17 mouse cellular contexts compared by ENCODE assay signal in the genomic region with DNA sequence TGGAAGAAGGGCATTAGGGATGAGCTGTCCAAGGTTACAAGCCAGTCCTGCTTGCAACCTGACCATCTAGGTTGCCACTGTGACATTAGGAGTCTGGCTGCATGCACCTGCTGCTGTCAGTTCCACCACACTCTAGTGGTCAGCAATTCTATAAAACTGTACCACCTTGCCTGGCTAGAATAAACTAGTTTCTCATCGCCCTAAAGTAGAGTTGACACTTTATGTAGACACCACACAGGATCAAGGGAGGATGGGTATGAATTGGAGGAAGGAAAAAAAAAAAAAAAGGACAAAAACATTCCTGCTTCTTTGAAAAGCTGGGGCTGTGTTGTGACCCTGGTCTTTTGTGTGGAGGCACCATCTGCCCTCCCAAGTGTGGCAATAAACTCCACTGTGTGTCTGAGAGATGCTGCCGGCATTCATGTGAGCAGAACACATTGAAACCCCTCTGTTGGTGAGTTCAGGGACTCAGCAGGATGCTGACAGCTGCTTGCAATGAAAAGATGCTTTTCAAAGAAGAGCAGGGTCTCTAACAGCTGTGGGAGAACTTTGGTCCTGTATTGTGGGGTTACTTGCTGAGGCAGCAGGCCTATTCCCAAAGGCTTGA. TPM values are rescaled to one million over a fixed set of nuclear protein-coding genes. Genes with fewer than 3 reads are reported as not detected.
DNase-seq lines count a peak whose midpoint lies in the region; ATAC-seq lines count a peak whose summit lies in the region.
"Had no signal": no experiment of that assay in that cellular context is flagged by ENCODE, and none has a peak within 500 bp of the region (broad histone marks: within the 10 kb centered on the region; RNA-seq: fewer than 3 reads in every experiment).

No protein-coding gene starts in this region.

- no peak overlapping the region for H3K4me3 ChIP-seq in hindbrain, embryonic 11.5 days (ENCODE audit: low read depth, low read length)
- H3K4me3 ChIP-seq in hindbrain, embryonic 16.5 days (ENCODE audit: low read length) = no peak overlapping the region
- H3K4me3 ChIP-seq in liver, embryonic 16.5 days (ENCODE audit: low read depth, low read length) = no peak overlapping the region
- H3K4me3 ChIP-seq in neural tube, embryonic 14.5 days (ENCODE audit: low read depth, low read length) = no peak overlapping the region
- H3K4me3 ChIP-seq: heart, embryonic 15.5 days; limb, embryonic 13.5 days had no signal

- 20% methylated on average over 2 of the region's 2 CpGs for WGBS in hindbrain, embryonic 11.5 days
- 13% methylated on average over 2 of the region's 2 CpGs for WGBS in hindbrain, embryonic 16.5 days
- 76% methylated on average over 2 of the region's 2 CpGs for WGBS in liver, embryonic 16.5 days (ENCODE audit: insufficient replicate concordance)
- 2% methylated on average over 2 of the region's 2 CpGs for WGBS in neural tube, embryonic 14.5 days

- H3K27ac ChIP-seq in hindbrain, embryonic 11.5 days (ENCODE audit: low read depth, low read length) = 0 out of 2 replicates have a peak overlapping the region, but pooled peaks have one; percentile 18
- no peak overlapping the region for H3K27ac ChIP-seq in hindbrain, embryonic 16.5 days (ENCODE audit: low read depth, low read length)
- peak overlapping the region; percentile 72 for H3K27ac ChIP-seq in liver, embryonic 16.5 days (ENCODE audit: low read length)
- H3K27ac ChIP-seq in neural tube, embryonic 14.5 days (ENCODE audit: low read depth, low read length) = peak overlapping the region; percentile 22; the same call in 1 of the 2 replicates
- H3K27ac ChIP-seq: heart, embryonic 15.5 days; limb, embryonic 13.5 days; macrophage had no signal

- H3K9me3 ChIP-seq in hindbrain, embryonic 11.5 days (ENCODE audit: control insufficient read depth, low read length) = no peaks in the 10 kb centered on the region
- H3K9me3 ChIP-seq in hindbrain, embryonic 16.5 days (ENCODE audit: control insufficient read depth, low read length) = no peaks in the 10 kb centered on the region
- H3K9me3 ChIP-seq in liver, embryonic 16.5 days (replicated peaks; ENCODE audit: control insufficient read depth, low read length) = no peaks in the 10 kb centered on the region
- H3K9me3 ChIP-seq in neural tube, embryonic 14.5 days (ENCODE audit: control insufficient read depth, low read length) = no peaks in the 10 kb centered on the region
- H3K9me3 ChIP-seq: heart, embryonic 15.5 days; limb, embryonic 13.5 days had no signal

- H3K4me2 ChIP-seq in hindbrain, embryonic 11.5 days (replicated peaks; ENCODE audit: low read depth, low read length) = no peak overlapping the region
- H3K4me2 ChIP-seq in hindbrain, embryonic 16.5 days (ENCODE audit: low read length) = no peak overlapping the region
- peak overlapping the region; percentile 1; the same call in 1 of the 2 replicates for H3K4me2 ChIP-seq in liver, embryonic 16.5 days (ENCODE audit: low read depth, low read length)
- H3K4me2 ChIP-seq in neural tube, embryonic 14.5 days (ENCODE audit: low read depth, low read length) = no peak overlapping the region
- H3K4me2 ChIP-seq: heart, embryonic 15.5 days; limb, embryonic 13.5 days had no signal

- peak; percentile 90 for ATAC-seq in hindbrain, embryonic 11.5 days (ENCODE audit: low FRiP score)
- no peak for ATAC-seq in hindbrain, embryonic 16.5 days
- ATAC-seq in liver, embryonic 16.5 days (ENCODE audit: low read depth) = no peak
- peak; percentile 41; the same call in 1 of the 2 replicates for ATAC-seq in neural tube, embryonic 14.5 days (ENCODE audit: low read depth)

- no peaks in the 10 kb centered on the region for H3K4me1 ChIP-seq in hindbrain, embryonic 11.5 days (replicated peaks; ENCODE audit: control insufficient read depth, insufficient read depth, low read length)
- no peaks in the 10 kb centered on the region for H3K4me1 ChIP-seq in hindbrain, embryonic 16.5 days (ENCODE audit: control insufficient read depth, insufficient read depth, low read depth, low read length)
- peaks cover 35% of the 10 kb centered on the region for H3K4me1 ChIP-seq in liver, embryonic 16.5 days (ENCODE audit: control insufficient read depth, low read depth, low read length)
- H3K4me1 ChIP-seq in neural tube, embryonic 14.5 days (ENCODE audit: control insufficient read depth, insufficient read depth, low read length) = no peaks in the 10 kb centered on the region
- H3K4me1 ChIP-seq: heart, embryonic 15.5 days; limb, embryonic 13.5 days had no signal

- peak; percentile 57 for DNase-seq in hindbrain, embryonic 11.5 days (ENCODE audit: low spot score)
- peak; percentile 35 for DNase-seq in embryo, embryonic 9.5 days (ENCODE audit: extremely low spot score)
- no peak for DNase-seq in layer of hippocampus, adult 9-11 months
- DNase-seq in adrenal gland, postnatal 36 days = no peak
- DNase-seq in layer of hippocampus, postnatal 36 days = no peak
- DNase-seq: adrenal gland, postnatal 14 days; B cell, adult 2 months; cerebellum, adult 2 months; kidney, adult 9 months had no signal

- no peaks in the 10 kb centered on the region for H3K36me3 ChIP-seq in hindbrain, embryonic 11.5 days (ENCODE audit: control insufficient read depth, insufficient read depth, low read length)
- no peaks in the 10 kb centered on the region for H3K36me3 ChIP-seq in hindbrain, embryonic 16.5 days (ENCODE audit: control insufficient read depth, insufficient read depth, low read length)
- H3K36me3 ChIP-seq in liver, embryonic 16.5 days (ENCODE audit: control insufficient read depth, insufficient read depth) = no peaks in the 10 kb centered on the region
- no peaks in the 10 kb centered on the region for H3K36me3 ChIP-seq in neural tube, embryonic 14.5 days (ENCODE audit: control insufficient read depth, insufficient read depth, low read length)
- H3K36me3 ChIP-seq: heart, embryonic 15.5 days; limb, embryonic 13.5 days had no signal

- H3K9ac ChIP-seq in hindbrain, embryonic 11.5 days (ENCODE audit: low read depth, low read length) = no peak overlapping the region
- H3K9ac ChIP-seq in hindbrain, embryonic 16.5 days (ENCODE audit: low read depth, low read length) = no peak overlapping the region
- H3K9ac ChIP-seq in liver, embryonic 16.5 days (ENCODE audit: low read depth, low read length) = no peak overlapping the region; the same call in 1 of the 2 replicates
- H3K9ac ChIP-seq in neural tube, embryonic 14.5 days (replicated peaks; ENCODE audit: low read depth, low read length) = no peak overlapping the region
- H3K9ac ChIP-seq: heart, embryonic 15.5 days; limb, embryonic 13.5 days had no signal

- H3K27me3 ChIP-seq in hindbrain, embryonic 11.5 days (ENCODE audit: control insufficient read depth, insufficient read depth, low read length) = no peaks in the 10 kb centered on the region
- H3K27me3 ChIP-seq in hindbrain, embryonic 16.5 days (replicated peaks; ENCODE audit: control insufficient read depth, insufficient read depth, low read length) = no peaks in the 10 kb centered on the region
- no peaks in the 10 kb centered on the region for H3K27me3 ChIP-seq in liver, embryonic 16.5 days (ENCODE audit: control insufficient read depth, insufficient read depth, low read depth, low read length)
- no peaks in the 10 kb centered on the region for H3K27me3 ChIP-seq in neural tube, embryonic 14.5 days (ENCODE audit: control insufficient read depth, insufficient read depth, low read length)
- H3K27me3 ChIP-seq: heart, embryonic 15.5 days; limb, embryonic 13.5 days had no signal

RNA-seq across cellular contexts. Expression of a gene that starts 14.7 kb away (rescaled TPM):
- polyA plus RNA-seq in hindbrain, embryonic 11.5 days (2014; fragmentation: Nextera tagmentation; extraction: Ambion mirVana) = 127 and 147 TPM in 2 replicates
- 237 and 243 TPM in 2 replicates for polyA plus RNA-seq in hindbrain, embryonic 16.5 days (2015; fragmentation: Nextera tagmentation; extraction: Ambion mirVana)
- polyA plus RNA-seq in liver, embryonic 16.5 days (2015; fragmentation: Nextera tagmentation; extraction: Ambion mirVana) = 256 and 283 TPM in 2 replicates
- polyA plus RNA-seq in neural tube, embryonic 14.5 days (2014; fragmentation: Nextera tagmentation; extraction: Ambion mirVana) = 260 and 271 TPM in 2 replicates
- 10 to 100 TPM; 76.0 to 89.5 TPM for total RNA-seq in adrenal gland, postnatal 36 days (2021)
- total RNA-seq in layer of hippocampus, postnatal 36 days (2021) = 100 to 1,000 TPM; 127 to 136 TPM

RNA-seq across cellular contexts. Expression of a gene that starts 54.0 kb away (rescaled TPM):
- 0.39 and 0.74 TPM in 2 replicates for polyA plus RNA-seq in hindbrain, embryonic 11.5 days (2014; fragmentation: Nextera tagmentation; extraction: Ambion mirVana)
- polyA plus RNA-seq in hindbrain, embryonic 16.5 days (2015; fragmentation: Nextera tagmentation; extraction: Ambion mirVana) = 0.13 and 0.35 TPM in 2 replicates
- 0.36 and 0.54 TPM in 2 replicates for polyA plus RNA-seq in liver, embryonic 16.5 days (2015; fragmentation: Nextera tagmentation; extraction: Ambion mirVana)
- 0.22 TPM in 1 of 2 replicates, not detected in the other for polyA plus RNA-seq in neural tube, embryonic 14.5 days (2014; fragmentation: Nextera tagmentation; extraction: Ambion mirVana)
- total RNA-seq in adrenal gland, postnatal 36 days (2021) = under 1 TPM; 0.40 to 0.59 TPM
- total RNA-seq in layer of hippocampus, postnatal 36 days (2021) = not detected
- total RNA-seq: gastrocnemius, adult 18-20 months; layer of hippocampus, adult 8-10 months had no signal

RNA-seq across cellular contexts. Expression of a gene that starts 57.5 kb away (rescaled TPM):
- 47.0 and 50.3 TPM in 2 replicates for polyA plus RNA-seq in hindbrain, embryonic 11.5 days (2014; fragmentation: Nextera tagmentation; extraction: Ambion mirVana)
- polyA plus RNA-seq in hindbrain, embryonic 16.5 days (2015; fragmentation: Nextera tagmentation; extraction: Ambion mirVana) = 57.9 and 60.1 TPM in 2 replicates
- 9.2 and 9.9 TPM in 2 replicates for polyA plus RNA-seq in liver, embryonic 16.5 days (2015; fragmentation: Nextera tagmentation; extraction: Ambion mirVana)
- polyA plus RNA-seq in neural tube, embryonic 14.5 days (2014; fragmentation: Nextera tagmentation; extraction: Ambion mirVana) = 60.5 and 68.8 TPM in 2 replicates
- total RNA-seq in adrenal gland, postnatal 36 days (2021) = 10 to 100 TPM; 38.9 to 39.5 TPM
- total RNA-seq in layer of hippocampus, postnatal 36 days (2021) = 10 to 100 TPM; 73.8 to 84.2 TPM

Comparison
In these comparisons a context has a peak if more than half of its experiments do, and no peak if none do; other contexts are left out.
1. ATAC-seq: peak in hindbrain, embryonic 11.5 days (single experiment) and neural tube, embryonic 14.5 days (single experiment); none in hindbrain, embryonic 16.5 days (single experiment) and liver, embryonic 16.5 days (single experiment).
2. DNase-seq: peak in hindbrain, embryonic 11.5 days (single experiment) and embryo, embryonic 9.5 days (single experiment); none in layer of hippocampus, adult 9-11 months (single experiment), adrenal gland, postnatal 36 days (0 of 2) and layer of hippocampus, postnatal 36 days (0 of 2).